Mouse (Mus musculus): ENCODE results near the gene Cckbr. TPM values are rescaled to one million over a fixed set of nuclear protein-coding genes. Genes with fewer than 3 reads are reported as not detected.
"Not testable (repeated sequence)": the region's sequence is repeated elsewhere in the genome, so short reads cannot be mapped to it uniquely, and the experiment has no call there.

Gene Cckbr
- polyA plus RNA-seq, 3 experiments from 2014 or later = not detected

GRCm38 (mm10) chr7:105437979-105438772, 12.6 kb downstream of the Cckbr start:
- no peak for ATAC-seq

- ATAC-seq = no peak
Observed at GRCm38 (mm10) chr7:105441426-105441825, 15.9 kb downstream of the Cckbr start.

GRCm38 (mm10) chr7:105445076-105445475, 19.5 kb downstream of the Cckbr start:
- ATAC-seq = no peak

GRCm38 (mm10) chr7:105453345-105453744, 27.8 kb downstream of the Cckbr start:
- ATAC-seq = not testable (repeated sequence)

GRCm38 (mm10) chr7:105458546-105458945, 33.0 kb downstream of the Cckbr start:
- ATAC-seq = no peak

- ATAC-seq = not testable (repeated sequence)
Observed at GRCm38 (mm10) chr7:105465505-105465904, 40.0 kb downstream of the Cckbr start.

GRCm38 (mm10) chr7:105472607-105473006, 47.1 kb downstream of the Cckbr start:
- ATAC-seq = no peak

GRCm38 (mm10) chr7:105474771-105475315, 49.3 kb downstream of the Cckbr start:
- no peak for ATAC-seq

- ATAC-seq = no peak
Observed at GRCm38 (mm10) chr7:105475396-105475949, 49.9 kb downstream of the Cckbr start.

- ATAC-seq = no peak
Observed at GRCm38 (mm10) chr7:105476683-105477432, 51.3 kb downstream of the Cckbr start.

GRCm38 (mm10) chr7:105477433-105477700, 51.8 kb downstream of the Cckbr start:
- no peak for ATAC-seq

GRCm38 (mm10) chr7:105477841-105478240, 52.3 kb downstream of the Cckbr start:
- ATAC-seq = no peak

- ATAC-seq = no peak
Observed at GRCm38 (mm10) chr7:105478344-105478743, 52.8 kb downstream of the Cckbr start.

GRCm38 (mm10) chr7:105479232-105479631, 53.7 kb downstream of the Cckbr start:
- no peak for ATAC-seq

GRCm38 (mm10) chr7:105480081-105480480, 54.5 kb downstream of the Cckbr start:
- no peak for ATAC-seq

GRCm38 (mm10) chr7:105480561-105481504, 55.3 kb downstream of the Cckbr start:
- no peak for ATAC-seq

GRCm38 (mm10) chr7:105481505-105482411, 56.2 kb downstream of the Cckbr start, which contains the start of gene Cavin3:
TSS of gene Cavin3 (minus strand) at chr7:105482300.
- ATAC-seq = no peak

GRCm38 (mm10) chr7:105482426-105482825, 56.9 kb downstream of the Cckbr start:
- ATAC-seq = no peak

- ATAC-seq = no peak
Observed at GRCm38 (mm10) chr7:105485029-105485428, 59.5 kb downstream of the Cckbr start.

GRCm38 (mm10) chr7:105487104-105487876, 61.8 kb downstream of the Cckbr start:
- no peak for ATAC-seq

Measured in inflammation-experienced regulatory T-cells, adult 6 months (primary cell).